Mouse (Mus musculus): ENCODE measurements around the gene Zfp872. TPM values are rescaled to one million over a fixed set of nuclear protein-coding genes. Genes with fewer than 3 reads are reported as not detected.
"Not testable (repeated sequence)": the region's sequence is repeated elsewhere in the genome, so short reads cannot be mapped to it uniquely, and the experiment has no call there.

Zfp872 gene
- total and polyA plus RNA-seq, 3 experiments, result not detected

DNA sequence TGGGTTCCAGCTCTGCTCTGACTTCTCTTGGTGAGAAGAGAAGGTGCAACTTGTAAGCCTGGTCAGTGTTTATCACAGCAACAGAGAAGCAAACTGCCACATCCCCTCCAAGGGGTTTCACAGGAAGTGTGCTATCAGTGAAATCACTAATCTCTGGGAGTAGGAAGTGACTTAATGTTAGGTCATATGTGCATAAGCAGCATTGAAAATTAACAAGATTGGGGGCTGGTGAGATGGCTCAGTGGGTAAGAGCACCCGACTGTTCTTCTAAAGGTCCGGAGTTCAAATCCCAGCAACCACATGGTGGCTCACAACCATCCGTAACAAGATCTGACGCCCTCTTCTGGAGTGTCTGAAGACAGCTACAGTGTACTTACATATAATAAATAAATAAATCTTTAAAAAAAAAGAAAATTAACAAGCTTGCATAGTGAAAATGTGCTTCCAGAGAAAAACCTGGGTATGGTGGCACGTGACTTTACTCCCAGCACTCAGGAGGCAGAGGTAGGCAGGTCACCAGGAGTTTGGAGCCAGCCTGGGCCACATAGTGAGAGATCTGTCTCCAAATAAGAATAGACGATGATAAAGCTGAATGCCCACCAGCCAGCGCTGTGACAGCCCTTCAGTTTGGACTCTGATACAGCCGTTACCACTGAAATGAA is 43.5 kb upstream of the Zfp872 start:
- DNase-seq (ENCODE audit: extremely low read depth), result no peak
- Histone ChIP-seq H3K27ac (ENCODE audit: insufficient read depth, low read depth) (no peak overlapping the region), H3K36me3 (replicated peaks in 1 of 2; ENCODE audit: control insufficient read depth in 1 of 2, insufficient read depth in 1 of 2, low read length in 1 of 2) (no peaks in the 10 kb centered on the region), H3K4me2 (ENCODE audit: insufficient read depth, low read depth, poor library complexity, severe bottlenecking) (no peak overlapping the region), H3K79me2 (replicated peaks; ENCODE audit: control insufficient read depth, extremely low read depth, insufficient read depth, poor library complexity, severe bottlenecking) (no peaks in the 10 kb centered on the region), H3K9me3 (replicated peaks; ENCODE audit: low read length) (peaks cover 10% of the 10 kb centered on the region), H3K4me3 (replicated peaks in 1 of 3; ENCODE audit: low read depth in 2 of 3, low read length in 2 of 3, poor library complexity in 1 of 3) (no peak overlapping the region), H3K9ac (ENCODE audit: insufficient read depth, low read depth) (no peak overlapping the region), H3K4me1 (ENCODE audit: control insufficient read depth in 1 of 2, insufficient read depth in 2 of 2) (peaks cover 6 to 18% of the 10 kb centered on the region in 2 experiments; a peak in 3 of 4 replicates), H3K27me3 (replicated peaks) (no peaks in the 10 kb centered on the region)
- in situ Hi-C loops (cut with MboI; ENCODE audit: low pct_ligation_motif_present, low pct_unique_long_range_greater_than_20kb, low sequenced_read_pairs), result no loop called here
- TF ChIP-seq IRF4 (IDR thresholded peaks at IDR 0.05; ENCODE audit: low read depth, low read length), result no peak
- no peak for TF ChIP-seq CHD1 (IDR thresholded peaks at IDR 0.05; ENCODE audit: low read depth, low read length)
- TF ChIP-seq POLR2A (IDR thresholded peaks at IDR 0.05; ENCODE audit: low read depth, low read length), result no peak
- no peak for TF ChIP-seq ZMIZ1 (IDR thresholded peaks at IDR 0.05; ENCODE audit: low read depth, low read length)
- no peak for TF ChIP-seq POLR2AphosphoS2 (IDR thresholded peaks at IDR 0.05; ENCODE audit: low read depth, low read length)
- no peak for TF ChIP-seq TBP (conservative IDR thresholded peaks at IDR 0.05; ENCODE audit: low read depth, low read length)
- no peak for TF ChIP-seq NELFE (IDR thresholded peaks at IDR 0.05; ENCODE audit: low read depth, low read length)
- TF ChIP-seq CTCF (conservative IDR thresholded peaks at IDR 0.05 in 1 of 2, IDR thresholded peaks at IDR 0.05 in 1 of 2; ENCODE audit: low read depth in 2 of 2, low read length in 2 of 2), result no peak
- TF ChIP-seq RAD21 (IDR thresholded peaks at IDR 0.05; ENCODE audit: low read depth, low read length), result no peak
- dilution Hi-C loops (cut with MboI; ENCODE audit: extremely low pct_ligation_motif_present, extremely low pct_unique_long_range_greater_than_20kb, low sequenced_read_pairs), result no loop called here

DNA sequence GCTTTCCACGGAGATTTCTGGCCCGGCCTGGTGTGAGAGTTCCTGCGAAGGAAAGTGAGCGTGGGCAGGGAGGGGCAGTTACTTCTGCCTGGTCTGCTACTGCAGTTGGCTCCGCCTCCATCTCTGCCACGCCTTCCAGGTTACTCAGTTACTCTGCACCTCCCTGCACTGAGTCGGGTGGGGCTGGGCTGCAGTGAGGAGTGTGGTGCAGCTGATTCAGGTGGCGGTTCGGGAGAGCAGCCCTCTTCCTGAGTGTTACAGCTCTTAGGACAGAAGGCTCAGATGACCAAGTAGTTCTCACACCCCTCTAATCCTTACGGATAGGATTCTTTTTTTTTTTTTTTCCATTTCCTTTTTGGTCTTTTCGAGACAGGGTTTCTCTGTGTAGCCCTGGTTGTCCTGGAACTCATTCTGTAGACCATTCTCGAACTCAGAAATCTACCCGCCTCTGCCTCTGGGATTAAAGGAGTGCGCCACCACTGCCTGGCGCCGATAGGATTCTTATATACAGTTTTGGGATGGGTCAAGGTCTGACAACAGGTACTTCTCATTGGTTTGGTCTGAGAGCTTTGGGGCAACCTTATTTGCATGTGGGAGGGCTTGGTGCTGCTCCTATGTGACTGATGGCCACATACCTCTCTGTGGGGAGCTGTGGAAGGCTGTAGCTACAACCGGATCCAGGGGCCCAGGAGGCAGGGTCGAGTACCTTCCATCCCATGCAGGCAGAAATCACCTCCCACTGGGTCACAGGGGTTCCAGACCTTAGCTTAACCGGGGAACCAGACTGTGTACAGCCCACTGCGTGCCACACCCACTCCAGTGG is 38.3 kb upstream of the Zfp872 start:
- dilution Hi-C loops (cut with MboI; ENCODE audit: extremely low pct_ligation_motif_present, extremely low pct_unique_long_range_greater_than_20kb, low sequenced_read_pairs) (no loop called here), in situ Hi-C loops (cut with MboI; ENCODE audit: low pct_ligation_motif_present, low pct_unique_long_range_greater_than_20kb, low sequenced_read_pairs) (loop anchor here (10.0 kb wide), 1 partner anchor 65 kb away; no protein-coding TSS in a partner anchor)
- TF ChIP-seq IRF4 (IDR thresholded peaks at IDR 0.05; ENCODE audit: low read depth, low read length), result no peak
- TF ChIP-seq USF1 (IDR thresholded peaks at IDR 0.05; ENCODE audit: low read depth, low read length), result no peak
- TF ChIP-seq ZNF384 (IDR thresholded peaks at IDR 0.05; ENCODE audit: low read depth, low read length), result no peak
- no peak for TF ChIP-seq TCF12 (IDR thresholded peaks at IDR 0.05; ENCODE audit: low read depth, low read length)
- no peak for TF ChIP-seq TBP (conservative IDR thresholded peaks at IDR 0.05; ENCODE audit: low read depth, low read length)
- no peak for TF ChIP-seq NRF1 (IDR thresholded peaks at IDR 0.05; ENCODE audit: low read depth, low read length)
- no peak for TF ChIP-seq CHD1 (IDR thresholded peaks at IDR 0.05; ENCODE audit: low read depth, low read length)
- no peak for TF ChIP-seq EP300 (IDR thresholded peaks at IDR 0.05; ENCODE audit: low read length)
- no peak for TF ChIP-seq USF2 (conservative IDR thresholded peaks at IDR 0.05; ENCODE audit: low read depth, low read length)
- TF ChIP-seq RCOR1 (conservative IDR thresholded peaks at IDR 0.05; ENCODE audit: low read depth, low read length), result no peak
- H3K79me2 ChIP-seq (replicated peaks; ENCODE audit: control insufficient read depth, extremely low read depth, insufficient read depth, poor library complexity, severe bottlenecking), result no peaks in the 10 kb centered on the region
- H3K27me3 ChIP-seq (replicated peaks), result no peaks in the 10 kb centered on the region
- peaks cover 6 to 15% of the 10 kb centered on the region in 2 experiments; a peak in 3 of 4 replicates for H3K4me1 ChIP-seq (ENCODE audit: control insufficient read depth in 1 of 2, insufficient read depth in 2 of 2)
- H3K9me3 ChIP-seq (replicated peaks; ENCODE audit: low read length), result peaks cover 12% of the 10 kb centered on the region
- H3K4me3 ChIP-seq (replicated peaks in 1 of 3; ENCODE audit: low read depth in 2 of 3, low read length in 2 of 3, poor library complexity in 1 of 3), result no peak overlapping the region
- peak; percentile 18 for DNase-seq (ENCODE audit: extremely low read depth)
- H3K36me3 ChIP-seq (replicated peaks in 1 of 2; ENCODE audit: control insufficient read depth in 1 of 2, insufficient read depth in 1 of 2, low read length in 1 of 2), result no peaks in the 10 kb centered on the region
- H3K9ac ChIP-seq (ENCODE audit: insufficient read depth, low read depth), result no peak overlapping the region
- H3K4me2 ChIP-seq (ENCODE audit: insufficient read depth, low read depth, poor library complexity, severe bottlenecking), result no peak overlapping the region; the same call in 1 of the 2 replicates
- no peak overlapping the region for H3K27ac ChIP-seq (ENCODE audit: insufficient read depth, low read depth)

DNA sequence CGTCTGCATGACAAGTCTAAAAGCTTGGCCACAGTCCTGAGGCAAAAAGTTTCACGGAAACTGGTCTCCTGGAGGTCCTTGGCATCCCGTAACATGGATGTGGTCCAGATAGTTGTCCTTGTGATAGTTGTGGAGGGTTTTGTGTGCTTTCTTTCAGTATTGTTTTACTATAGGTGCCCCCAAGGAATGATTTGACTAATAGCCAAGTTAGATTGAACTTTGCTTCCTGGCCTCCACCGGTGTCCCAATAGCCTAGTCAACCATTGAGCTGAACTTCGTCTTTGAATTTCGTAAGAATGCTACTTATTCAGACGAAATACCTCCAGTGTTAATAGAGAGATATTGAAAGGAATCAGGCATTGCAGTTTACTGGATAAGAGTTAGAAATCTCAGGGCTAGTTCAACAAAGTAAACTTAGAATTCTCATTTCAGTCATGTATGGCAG is 37.6 kb upstream of the Zfp872 start:
- H3K27ac ChIP-seq (ENCODE audit: insufficient read depth, low read depth); dilution Hi-C loops (cut with MboI; ENCODE audit: extremely low pct_ligation_motif_present, extremely low pct_unique_long_range_greater_than_20kb, low sequenced_read_pairs): not testable (repeated sequence)

More for the DNA sequence above, 37.6 kb upstream of the Zfp872 start:
- Histone ChIP-seq H3K4me1 (ENCODE audit: control insufficient read depth in 1 of 2, insufficient read depth in 2 of 2) (peaks cover 6 to 16% of the 10 kb centered on the region in 2 experiments; a peak in 3 of 4 replicates), H3K9me3 (replicated peaks; ENCODE audit: low read length) (peaks cover 12% of the 10 kb centered on the region)
- H3K36me3 ChIP-seq (replicated peaks in 1 of 2; ENCODE audit: control insufficient read depth in 1 of 2, insufficient read depth in 1 of 2, low read length in 1 of 2); H3K4me2 ChIP-seq (ENCODE audit: insufficient read depth, low read depth, poor library complexity, severe bottlenecking); DNase-seq (ENCODE audit: extremely low read depth); H3K4me3 ChIP-seq (replicated peaks in 1 of 3; ENCODE audit: low read depth in 2 of 3, low read length in 2 of 3, poor library complexity in 1 of 3); H3K9ac ChIP-seq (ENCODE audit: insufficient read depth, low read depth); H3K27me3 ChIP-seq (replicated peaks); H3K79me2 ChIP-seq (replicated peaks; ENCODE audit: control insufficient read depth, extremely low read depth, insufficient read depth, poor library complexity, severe bottlenecking): not testable (repeated sequence)
- in situ Hi-C loops (cut with MboI; ENCODE audit: low pct_ligation_motif_present, low pct_unique_long_range_greater_than_20kb, low sequenced_read_pairs), result loop anchor here (10.0 kb wide), 1 partner anchor 65 kb away; no protein-coding TSS in a partner anchor
